ENCODE assay signal across 8 mouse cellular contexts in genomic region chr5:129217481-129218221, GRCm38 (mm10).
DNase-seq lines count a peak whose midpoint lies in the region; ATAC-seq and TF ChIP-seq lines count a peak whose summit lies in the region.

No protein-coding gene starts in this region.

- TF ChIP-seq CTCF in left cerebral cortex, adult 2 months (IDR thresholded peaks at IDR 0.05): no peak

- no peaks in the 10 kb centered on the region for H3K4me1 ChIP-seq in heart, embryonic 16.5 days (ENCODE audit: control insufficient read depth, insufficient read depth, low read length)
- peaks cover 13% of the 10 kb centered on the region for H3K4me1 ChIP-seq in forebrain, embryonic 14.5 days (ENCODE audit: control insufficient read depth, insufficient read depth, low read length)
- no peaks in the 10 kb centered on the region for H3K4me1 ChIP-seq in liver, embryonic 11.5 days (replicated peaks; ENCODE audit: control insufficient read depth, insufficient read depth, low read length)

- 13% methylated on average over 22 of the region's 22 CpGs for WGBS in heart, embryonic 16.5 days
- 18% methylated on average over 22 of the region's 22 CpGs for WGBS in forebrain, embryonic 14.5 days
- WGBS in liver, embryonic 11.5 days: 13% methylated on average over 22 of the region's 22 CpGs

- intact Hi-C loops in heart, postnatal 25 days (cut with DNase I): no loop called here
- intact Hi-C loops in left cerebral cortex, adult 2 months (cut with DNase I): no loop called here

- H3K4me2 ChIP-seq in heart, embryonic 16.5 days (ENCODE audit: low read depth, low read length): peak overlapping the region; percentile 44
- H3K4me2 ChIP-seq in forebrain, embryonic 14.5 days (ENCODE audit: low read length): peak overlapping the region; percentile 25
- H3K4me2 ChIP-seq in liver, embryonic 11.5 days: peak overlapping the region; percentile 29; the same call in 1 of the 2 replicates

- no peaks in the 10 kb centered on the region; the same call in 1 of the 2 replicates for H3K27me3 ChIP-seq in heart, embryonic 16.5 days (ENCODE audit: control insufficient read depth, insufficient read depth, low read length)
- no peaks in the 10 kb centered on the region for H3K27me3 ChIP-seq in forebrain, embryonic 14.5 days (replicated peaks; ENCODE audit: control insufficient read depth, insufficient read depth, low read length)
- H3K27me3 ChIP-seq in liver, embryonic 11.5 days (replicated peaks; ENCODE audit: control insufficient read depth, insufficient read depth, low read length): no peaks in the 10 kb centered on the region

- DNase-seq in heart, postnatal 25 days (ENCODE audit: low spot score): no peak
- peak; percentile 15 for DNase-seq in T-cell, adult 2 months (ENCODE audit: low spot score)
- DNase-seq in forebrain, embryonic 14.5 days (ENCODE audit: low spot score): peak; percentile 30
- DNase-seq in liver, embryonic 11.5 days (ENCODE audit: low spot score): no peak
- no peak for DNase-seq in left cerebral cortex, adult 2 months (ENCODE audit: extremely low spot score in 1 of 2, low spot score in 2 of 2)
- no peak for DNase-seq in layer of hippocampus, adult 18-20 months (ENCODE audit: low spot score in 2 of 2)
- DNase-seq in frontal cortex, postnatal 10 days (ENCODE audit: low spot score in 2 of 2): no peak

- ATAC-seq in heart, embryonic 16.5 days (replicated peaks; ENCODE audit: extremely low read depth, insufficient read depth, low FRiP score): no peak
- peak; percentile 29; the same call in 1 of the 2 replicates for ATAC-seq in forebrain, embryonic 14.5 days
- ATAC-seq in liver, embryonic 11.5 days (replicated peaks; ENCODE audit: low FRiP score): no peak

- no peak overlapping the region for H3K4me3 ChIP-seq in heart, embryonic 16.5 days (ENCODE audit: low read length)
- H3K4me3 ChIP-seq in forebrain, embryonic 14.5 days (ENCODE audit: low read depth, low read length): no peak overlapping the region
- H3K4me3 ChIP-seq in liver, embryonic 11.5 days (ENCODE audit: low read depth, low read length): no peak overlapping the region
- H3K4me3 ChIP-seq in left cerebral cortex, adult 2 months: no peak overlapping the region

- H3K36me3 ChIP-seq in heart, embryonic 16.5 days (ENCODE audit: control insufficient read depth, insufficient read depth): no peaks in the 10 kb centered on the region
- no peaks in the 10 kb centered on the region for H3K36me3 ChIP-seq in forebrain, embryonic 14.5 days (ENCODE audit: control insufficient read depth, insufficient read depth, low read length)
- no peaks in the 10 kb centered on the region for H3K36me3 ChIP-seq in liver, embryonic 11.5 days (ENCODE audit: control insufficient read depth, insufficient read depth, low read length)

- no peak overlapping the region for H3K9ac ChIP-seq in heart, embryonic 16.5 days (ENCODE audit: low read length)
- H3K9ac ChIP-seq in forebrain, embryonic 14.5 days (ENCODE audit: low read length): no peak overlapping the region
- H3K9ac ChIP-seq in liver, embryonic 11.5 days (ENCODE audit: low read depth, low read length): no peak overlapping the region

- peaks cover 2% of the 10 kb centered on the region; the same call in 1 of the 2 replicates for H3K9me3 ChIP-seq in heart, embryonic 16.5 days (replicated peaks; ENCODE audit: control insufficient read depth, low read length)
- no peaks in the 10 kb centered on the region for H3K9me3 ChIP-seq in forebrain, embryonic 14.5 days (replicated peaks; ENCODE audit: control insufficient read depth, low read length)
- H3K9me3 ChIP-seq in liver, embryonic 11.5 days (ENCODE audit: control insufficient read depth, low read length): no peaks in the 10 kb centered on the region

- H3K27ac ChIP-seq in heart, embryonic 16.5 days (ENCODE audit: low read length): no peak overlapping the region
- no peak overlapping the region for H3K27ac ChIP-seq in forebrain, embryonic 14.5 days (ENCODE audit: low read depth, low read length)
- no peak overlapping the region for H3K27ac ChIP-seq in liver, embryonic 11.5 days (ENCODE audit: low read depth, low read length)
- no peak overlapping the region for H3K27ac ChIP-seq in left cerebral cortex, adult 2 months

Comparison
In these comparisons a context has a peak if more than half of its experiments do, and no peak if none do; other contexts are left out.
1. DNase-seq: peak in T-cell, adult 2 months (single experiment) and forebrain, embryonic 14.5 days (single experiment); none in heart, postnatal 25 days (single experiment), liver, embryonic 11.5 days (single experiment), left cerebral cortex, adult 2 months (0 of 2), layer of hippocampus, adult 18-20 months (0 of 2) and frontal cortex, postnatal 10 days (0 of 2).
2. Peak in every context shown above with its lines, with median percentiles within 50 percentile points of each other: H3K4me2 ChIP-seq.